Mouse (Mus musculus): ENCODE measurements at regions not wholly inside any gene's neighbourhood (a gene's known extent, or its start where the extent isn't known, plus 50 kb on each side); places are given as distances from the start of the nearest gene placed in this dataset.

DNA sequence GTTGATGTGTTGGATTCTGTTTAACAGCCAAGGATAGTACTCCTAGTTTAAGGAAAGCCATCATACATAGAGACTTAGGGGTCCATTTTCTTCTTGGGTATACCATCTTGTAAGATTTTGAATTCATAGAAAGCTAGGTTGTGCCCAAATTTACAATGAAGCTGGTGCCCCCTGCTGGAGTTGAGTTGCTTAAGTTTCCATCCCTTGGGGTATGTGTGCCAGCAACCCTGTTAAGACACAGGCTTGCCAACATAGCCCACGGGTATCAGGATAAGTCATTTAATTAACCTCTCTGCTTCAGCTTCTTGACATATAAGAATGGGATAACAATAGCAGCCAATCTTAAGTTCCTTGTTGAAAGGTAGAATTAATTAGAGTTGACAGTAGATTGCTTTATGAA is 440.9 kb downstream of the 1700129C05Rik start:
- H3K4me1 ChIP-seq (ENCODE audit: control insufficient read depth, insufficient read depth, low read length) = no peaks in the 10 kb centered on the region
- 27% methylated on average over 1 of the region's 1 CpGs for WGBS
- 0 out of 2 replicates have a peak, but pooled peaks cover 3% of the 10 kb centered on the region for H3K9me3 ChIP-seq (replicated peaks; ENCODE audit: control insufficient read depth, low read length)
- H3K27me3 ChIP-seq (ENCODE audit: control insufficient read depth, insufficient read depth, low read length) = no peaks in the 10 kb centered on the region
- H3K9ac ChIP-seq (ENCODE audit: low read length) = no peak overlapping the region
- no peak overlapping the region for H3K4me3 ChIP-seq (ENCODE audit: low read length)
- no peak for ATAC-seq (replicated peaks; ENCODE audit: extremely low read depth, insufficient read depth, low FRiP score)
- H3K27ac ChIP-seq (ENCODE audit: low read length) = no peak overlapping the region
- H3K4me2 ChIP-seq (ENCODE audit: low read depth, low read length) = no peak overlapping the region
- no peaks in the 10 kb centered on the region for H3K36me3 ChIP-seq (ENCODE audit: control insufficient read depth, insufficient read depth)

DNA sequence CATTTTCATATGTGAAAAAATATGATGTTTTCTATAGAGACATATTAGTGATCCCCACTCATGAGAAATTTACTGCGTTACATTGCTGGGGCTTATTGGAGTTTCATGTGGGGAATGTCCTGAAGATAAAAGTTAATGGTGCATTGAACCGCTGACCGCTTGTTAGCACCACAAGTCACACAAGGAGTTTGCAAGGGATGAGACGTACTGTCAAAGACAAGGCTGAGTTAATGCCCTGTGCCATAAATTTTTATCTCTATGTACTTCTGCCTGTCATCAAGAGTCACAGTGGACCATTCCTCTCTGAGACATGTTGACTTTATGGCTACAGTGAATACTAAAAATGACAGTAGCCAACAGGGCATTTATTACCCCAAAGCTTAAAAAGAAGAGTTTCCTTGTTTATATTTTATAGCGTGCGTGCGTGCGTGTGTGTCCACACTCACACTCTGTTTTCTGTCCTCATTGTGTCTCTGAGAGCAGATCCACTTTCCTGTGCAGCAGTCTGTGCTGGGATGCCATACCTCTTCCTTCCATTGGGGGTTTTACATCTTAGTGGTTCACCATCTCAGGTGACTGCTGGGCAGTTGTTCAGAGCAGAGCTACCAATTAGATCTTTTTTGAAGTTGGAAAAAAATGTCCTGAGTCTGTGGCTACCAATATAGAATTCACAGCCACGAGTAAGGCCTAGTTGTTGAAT is 451.4 kb downstream of the 1700129C05Rik start:
- no peaks in the 10 kb centered on the region for H3K9me3 ChIP-seq (replicated peaks; ENCODE audit: control insufficient read depth, low read length)
- 81% methylated on average over 9 of the region's 9 CpGs for WGBS
- no peaks in the 10 kb centered on the region for H3K36me3 ChIP-seq (ENCODE audit: control insufficient read depth, insufficient read depth)
- H3K4me3 ChIP-seq (ENCODE audit: low read length) = no peak overlapping the region
- no peak overlapping the region for H3K27ac ChIP-seq (ENCODE audit: low read length)
- H3K9ac ChIP-seq (ENCODE audit: low read length) = no peak overlapping the region
- no peaks in the 10 kb centered on the region for H3K4me1 ChIP-seq (ENCODE audit: control insufficient read depth, insufficient read depth, low read length)
- ATAC-seq (replicated peaks; ENCODE audit: extremely low read depth, insufficient read depth, low FRiP score) = no peak
- no peaks in the 10 kb centered on the region for H3K27me3 ChIP-seq (ENCODE audit: control insufficient read depth, insufficient read depth, low read length)
- no peak overlapping the region for H3K4me2 ChIP-seq (ENCODE audit: low read depth, low read length)

DNA sequence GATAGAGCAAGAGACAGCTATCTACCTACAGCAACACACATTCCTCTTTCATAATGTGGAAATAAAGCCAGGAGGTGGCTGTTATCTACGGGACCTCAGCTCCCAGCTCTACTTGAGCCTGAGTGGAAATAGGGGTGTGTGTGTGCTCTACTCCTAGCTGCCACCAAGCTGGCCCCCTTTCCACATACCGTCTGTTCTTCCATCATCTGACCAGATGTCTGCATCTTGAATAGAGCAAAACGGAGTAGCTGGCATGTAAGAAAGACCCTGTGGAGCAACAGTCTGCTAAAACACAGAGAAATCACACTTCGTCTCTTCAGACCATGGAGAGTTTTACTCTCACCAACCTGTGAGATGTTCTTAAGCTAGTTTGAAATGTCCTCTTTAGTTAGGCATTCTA is 454.9 kb downstream of the 1700129C05Rik start:
- no peaks in the 10 kb centered on the region for H3K36me3 ChIP-seq (ENCODE audit: control insufficient read depth, insufficient read depth)
- H3K27ac ChIP-seq (ENCODE audit: low read length) = no peak overlapping the region
- H3K9me3 ChIP-seq (replicated peaks; ENCODE audit: control insufficient read depth, low read length) = no peaks in the 10 kb centered on the region
- H3K9ac ChIP-seq (ENCODE audit: low read length) = no peak overlapping the region
- H3K4me1 ChIP-seq (ENCODE audit: control insufficient read depth, insufficient read depth, low read length) = no peaks in the 10 kb centered on the region
- no peaks in the 10 kb centered on the region for H3K27me3 ChIP-seq (ENCODE audit: control insufficient read depth, insufficient read depth, low read length)
- WGBS = 60% methylated on average over 4 of the region's 4 CpGs
- no peak overlapping the region for H3K4me3 ChIP-seq (ENCODE audit: low read length)
- no peak overlapping the region for H3K4me2 ChIP-seq (ENCODE audit: low read depth, low read length)
- ATAC-seq (replicated peaks; ENCODE audit: extremely low read depth, insufficient read depth, low FRiP score) = no peak

DNA sequence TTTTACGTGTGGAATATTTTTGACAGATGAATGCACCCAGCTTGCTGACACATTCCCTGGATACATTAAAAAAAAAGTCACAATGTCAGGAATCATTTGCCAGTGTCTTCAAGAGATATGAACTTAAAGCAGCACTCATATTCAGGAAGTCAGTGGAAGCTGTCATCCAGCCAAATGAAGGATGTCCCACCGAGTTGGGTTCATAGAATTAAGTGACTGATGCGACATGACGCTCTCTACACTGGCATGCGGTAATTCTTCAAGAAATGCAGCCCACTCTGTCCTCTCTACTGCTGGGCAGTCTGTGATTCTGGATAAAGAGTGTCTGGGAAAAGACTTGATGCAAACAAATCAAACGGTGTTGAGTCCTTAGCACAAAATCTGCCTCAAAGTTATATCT is 463.9 kb downstream of the 1700129C05Rik start:
- 62% methylated on average over 6 of the region's 6 CpGs for WGBS
- Histone ChIP-seq H3K4me1 (ENCODE audit: control insufficient read depth, insufficient read depth, low read length) (no peaks in the 10 kb centered on the region), H3K4me3 (ENCODE audit: low read length) (no peak overlapping the region), H3K9me3 (replicated peaks; ENCODE audit: control insufficient read depth, low read length) (no peaks in the 10 kb centered on the region), H3K9ac (ENCODE audit: low read length) (no peak overlapping the region), H3K36me3 (ENCODE audit: control insufficient read depth, insufficient read depth) (no peaks in the 10 kb centered on the region), H3K4me2 (ENCODE audit: low read depth, low read length) (no peak overlapping the region), H3K27ac (ENCODE audit: low read length) (no peak overlapping the region), H3K27me3 (ENCODE audit: control insufficient read depth, insufficient read depth, low read length) (no peaks in the 10 kb centered on the region)
- no peak for ATAC-seq (replicated peaks; ENCODE audit: extremely low read depth, insufficient read depth, low FRiP score)

DNA sequence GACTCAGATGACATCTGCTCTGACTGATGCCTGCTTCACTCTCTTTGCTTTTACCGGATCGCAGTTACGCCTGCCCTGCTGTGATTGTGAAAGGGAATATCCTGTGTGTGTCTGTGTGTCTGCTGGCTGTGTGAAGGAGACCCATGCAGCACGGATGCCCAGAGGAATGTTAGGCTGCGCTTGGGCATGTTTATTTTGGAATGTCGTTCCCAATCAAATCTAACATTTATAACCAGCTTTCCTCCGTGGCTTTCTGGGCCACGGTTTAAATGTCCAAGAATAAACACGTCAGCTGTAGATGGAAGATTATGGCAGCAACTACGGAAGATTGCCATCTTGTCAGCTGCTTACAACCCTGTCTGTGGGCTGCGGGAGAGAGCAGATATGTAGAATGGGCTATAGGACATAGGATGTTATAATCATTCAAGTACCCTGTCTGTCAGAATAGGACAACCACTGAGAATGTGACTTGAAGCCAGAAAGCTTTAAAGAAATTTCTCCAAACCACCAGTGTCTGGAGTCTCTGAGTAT is 464.5 kb downstream of the 1700129C05Rik start:
- Histone ChIP-seq H3K27ac (ENCODE audit: low read length) (no peak overlapping the region), H3K36me3 (ENCODE audit: control insufficient read depth, insufficient read depth) (no peaks in the 10 kb centered on the region), H3K4me2 (ENCODE audit: low read depth, low read length) (no peak overlapping the region), H3K4me3 (ENCODE audit: low read length) (no peak overlapping the region), H3K4me1 (ENCODE audit: control insufficient read depth, insufficient read depth, low read length) (no peaks in the 10 kb centered on the region), H3K27me3 (ENCODE audit: control insufficient read depth, insufficient read depth, low read length) (no peaks in the 10 kb centered on the region), H3K9me3 (replicated peaks; ENCODE audit: control insufficient read depth, low read length) (no peaks in the 10 kb centered on the region), H3K9ac (ENCODE audit: low read length) (no peak overlapping the region)
- ATAC-seq (replicated peaks; ENCODE audit: extremely low read depth, insufficient read depth, low FRiP score) = no peak
- WGBS = 35% methylated on average over 11 of the region's 11 CpGs

GRCm38 (mm10) chr14:58675146-58675545 is 467.5 kb downstream of the 1700129C05Rik start:
- H3K9ac ChIP-seq (ENCODE audit: low read length) = no peak overlapping the region
- H3K4me3 ChIP-seq (ENCODE audit: low read length) = no peak overlapping the region
- no peak overlapping the region for H3K27ac ChIP-seq (ENCODE audit: low read length)
- ATAC-seq (replicated peaks; ENCODE audit: extremely low read depth, insufficient read depth, low FRiP score) = no peak
- no peaks in the 10 kb centered on the region for H3K36me3 ChIP-seq (ENCODE audit: control insufficient read depth, insufficient read depth)
- no peaks in the 10 kb centered on the region for H3K27me3 ChIP-seq (ENCODE audit: control insufficient read depth, insufficient read depth, low read length)
- H3K9me3 ChIP-seq (replicated peaks; ENCODE audit: control insufficient read depth, low read length) = no peaks in the 10 kb centered on the region
- 78% methylated on average over 3 of the region's 3 CpGs for WGBS
- no peaks in the 10 kb centered on the region for H3K4me1 ChIP-seq (ENCODE audit: control insufficient read depth, insufficient read depth, low read length)
- H3K4me2 ChIP-seq (ENCODE audit: low read depth, low read length) = no peak overlapping the region

GRCm38 (mm10) chr14:58663946-58664345 is 478.7 kb downstream of the 1700129C05Rik start:
- no peak overlapping the region for H3K9ac ChIP-seq (ENCODE audit: low read length)
- no peaks in the 10 kb centered on the region for H3K4me1 ChIP-seq (ENCODE audit: control insufficient read depth, insufficient read depth, low read length)
- no peak for ATAC-seq (replicated peaks; ENCODE audit: extremely low read depth, insufficient read depth, low FRiP score)
- H3K4me2 ChIP-seq (ENCODE audit: low read depth, low read length) = no peak overlapping the region
- H3K27ac ChIP-seq (ENCODE audit: low read length) = no peak overlapping the region
- no peak overlapping the region for H3K4me3 ChIP-seq (ENCODE audit: low read length)
- no peaks in the 10 kb centered on the region for H3K9me3 ChIP-seq (replicated peaks; ENCODE audit: control insufficient read depth, low read length)
- WGBS = 32% methylated on average over 1 of the region's 1 CpGs
- H3K36me3 ChIP-seq (ENCODE audit: control insufficient read depth, insufficient read depth) = no peaks in the 10 kb centered on the region
- H3K27me3 ChIP-seq (ENCODE audit: control insufficient read depth, insufficient read depth, low read length) = no peaks in the 10 kb centered on the region

DNA sequence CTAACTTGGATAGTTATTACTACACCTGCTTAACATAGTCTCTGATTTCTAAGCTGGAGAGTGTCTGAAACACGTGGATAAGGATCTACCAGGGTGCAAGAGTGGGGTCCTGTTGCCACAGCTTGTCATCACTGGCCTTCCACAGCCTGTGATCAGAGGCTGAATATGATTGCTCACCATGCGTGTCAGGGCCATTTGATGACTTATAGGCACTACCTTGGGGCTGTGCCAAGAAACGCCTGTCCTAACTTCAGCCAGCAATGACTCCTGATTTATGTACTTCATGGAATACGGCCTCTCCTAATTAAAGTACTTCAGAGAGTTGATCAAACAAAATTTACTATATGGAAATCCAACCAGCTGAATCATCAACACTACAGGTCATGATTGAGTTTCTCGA is 480.1 kb downstream of the 1700129C05Rik start:
- H3K4me2 ChIP-seq (ENCODE audit: low read depth, low read length) = no peak overlapping the region
- H3K9me3 ChIP-seq (replicated peaks; ENCODE audit: control insufficient read depth, low read length) = no peaks in the 10 kb centered on the region
- ATAC-seq (replicated peaks; ENCODE audit: extremely low read depth, insufficient read depth, low FRiP score) = no peak
- H3K27me3 ChIP-seq (ENCODE audit: control insufficient read depth, insufficient read depth, low read length) = no peaks in the 10 kb centered on the region
- 70% methylated on average over 5 of the region's 5 CpGs for WGBS
- H3K27ac ChIP-seq (ENCODE audit: low read length) = no peak overlapping the region
- H3K9ac ChIP-seq (ENCODE audit: low read length) = no peak overlapping the region
- no peaks in the 10 kb centered on the region for H3K36me3 ChIP-seq (ENCODE audit: control insufficient read depth, insufficient read depth)
- no peaks in the 10 kb centered on the region for H3K4me1 ChIP-seq (ENCODE audit: control insufficient read depth, insufficient read depth, low read length)
- H3K4me3 ChIP-seq (ENCODE audit: low read length) = no peak overlapping the region

GRCm38 (mm10) chr14:58661416-58661815 is 481.3 kb downstream of the 1700129C05Rik start:
- H3K4me1 ChIP-seq (ENCODE audit: control insufficient read depth, insufficient read depth, low read length) = no peaks in the 10 kb centered on the region
- H3K9me3 ChIP-seq (replicated peaks; ENCODE audit: control insufficient read depth, low read length) = no peaks in the 10 kb centered on the region
- no peak overlapping the region for H3K9ac ChIP-seq (ENCODE audit: low read length)
- WGBS = 26% methylated on average over 3 of the region's 3 CpGs
- no peak for ATAC-seq (replicated peaks; ENCODE audit: extremely low read depth, insufficient read depth, low FRiP score)
- H3K36me3 ChIP-seq (ENCODE audit: control insufficient read depth, insufficient read depth) = no peaks in the 10 kb centered on the region
- no peak overlapping the region for H3K4me2 ChIP-seq (ENCODE audit: low read depth, low read length)
- H3K4me3 ChIP-seq (ENCODE audit: low read length) = no peak overlapping the region
- no peaks in the 10 kb centered on the region for H3K27me3 ChIP-seq (ENCODE audit: control insufficient read depth, insufficient read depth, low read length)
- H3K27ac ChIP-seq (ENCODE audit: low read length) = no peak overlapping the region
